Mouse (Mus musculus) stomach, postnatal 0 days (tissue): ENCODE measurements at regions not wholly inside any gene's neighbourhood (a gene's known extent, or its start where the extent isn't known, plus 50 kb on each side); places are given as distances from the start of the nearest gene placed in this dataset.

Experiments used
- CTCF ChIP-seq: IDR thresholded peaks from 2 replicates; pipeline ENCODE4 v1.5.1; 2016; ENCODE audit warnings: antibody characterized with exemption, low read depth, mild to moderate bottlenecking, moderate library complexity
- EP300 ChIP-seq: optimal IDR thresholded peaks from 2 replicates; pipeline ENCODE3; 2016; ENCODE audit warnings: antibody characterized with exemption

DNA sequence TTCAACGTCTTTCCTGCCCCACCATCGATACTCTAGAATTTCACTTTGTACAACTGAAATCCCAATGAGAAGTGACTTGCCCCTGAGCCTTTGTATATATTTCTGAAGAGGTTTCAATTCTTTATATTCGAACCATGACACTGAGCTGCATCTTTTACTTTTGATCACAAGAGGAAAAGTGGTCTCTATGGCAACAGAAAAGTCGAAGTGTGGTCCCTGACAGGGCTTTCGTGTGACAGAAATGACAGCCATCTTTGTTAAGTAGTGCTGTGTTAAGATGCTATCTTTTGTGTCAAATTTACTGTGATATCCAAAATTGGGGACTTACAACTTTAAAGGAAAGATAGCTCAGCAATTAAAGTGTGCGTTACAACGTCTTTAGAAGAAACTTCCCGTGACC, 412.1 kb upstream of the Itga1 start:
- TF ChIP-seq EP300 (no peak), CTCF (no peak)
